Mouse (Mus musculus): ENCODE data around the gene Ipo9. TPM values are rescaled to one million over a fixed set of nuclear protein-coding genes. Genes with fewer than 3 reads are reported as not detected.
A peak's percentile ranks its signal among the peaks of the same experiment; 100 is the strongest.

Ipo9 gene
- polyA plus RNA-seq, 1 experiment = 58.3 TPM

- TF ChIP-seq POLR2A (IDR thresholded peaks at IDR 0.05; ENCODE audit: low read depth, low read length) (no peak), CTCF (conservative IDR thresholded peaks at IDR 0.05; ENCODE audit: insufficient read depth, insufficient read length, low read depth, low read length) (no peak)
- Histone ChIP-seq H3K4me3 (ENCODE audit: insufficient read depth, low read depth, low read length) (no peak overlapping the region), H3K27me3 (replicated peaks; ENCODE audit: control insufficient read depth, insufficient read depth, low read length) (no peaks in the 10 kb centered on the region; the same call in 1 of the 2 replicates), H3K27ac (ENCODE audit: insufficient read depth, low read depth, low read length) (no peak overlapping the region), H3K4me1 (ENCODE audit: control insufficient read depth, insufficient read depth, low read length) (no peaks in the 10 kb centered on the region), H3K36me3 (ENCODE audit: control insufficient read depth, insufficient read depth, low read length) (no peaks in the 10 kb centered on the region)
- peak; percentile 41 for DNase-seq
- WGBS = 48% methylated on average over 4 of the region's 4 CpGs
Measured at GRCm38 (mm10) chr1:135344026-135344425, 86.3 kb downstream of the Ipo9 start.

GRCm38 (mm10) chr1:135341947-135342346 is 88.4 kb downstream of the Ipo9 start:
- Histone ChIP-seq H3K4me3 (ENCODE audit: insufficient read depth, low read depth, low read length) (no peak overlapping the region), H3K27ac (ENCODE audit: insufficient read depth, low read depth, low read length) (no peak overlapping the region), H3K27me3 (replicated peaks; ENCODE audit: control insufficient read depth, insufficient read depth, low read length) (no peaks in the 10 kb centered on the region; the same call in 1 of the 2 replicates), H3K36me3 (ENCODE audit: control insufficient read depth, insufficient read depth, low read length) (no peaks in the 10 kb centered on the region), H3K4me1 (ENCODE audit: control insufficient read depth, insufficient read depth, low read length) (no peaks in the 10 kb centered on the region)
- TF ChIP-seq POLR2A (IDR thresholded peaks at IDR 0.05; ENCODE audit: low read depth, low read length) (no peak), CTCF (conservative IDR thresholded peaks at IDR 0.05; ENCODE audit: insufficient read depth, insufficient read length, low read depth, low read length) (no peak)
- 41% methylated on average over 8 of the region's 8 CpGs for WGBS
- peak; percentile 42 for DNase-seq

Other genes with a start within 250 kb of the Ipo9 start
- gene Elf3, start 171.9 kb downstream of the Ipo9 start, polyA plus RNA-seq (2012; rRNA removed) = 23.1 and 25.0 TPM in 2 replicates
- 28.7 and 29.1 TPM in 2 replicates for gene Rnpep, start 146.4 kb downstream of the Ipo9 start, polyA plus RNA-seq (2012; rRNA removed)
- gene Timm17a, start 116.7 kb downstream of the Ipo9 start, polyA plus RNA-seq (2012; rRNA removed) = 122 and 134 TPM in 2 replicates
- 2.6 and 3.8 TPM in 2 replicates for gene Lmod1, start 105.7 kb downstream of the Ipo9 start, polyA plus RNA-seq (2012; rRNA removed)
- gene Shisa4, start 55.3 kb downstream of the Ipo9 start, polyA plus RNA-seq (2012; rRNA removed) = 21.1 and 22.6 TPM in 2 replicates
- 6.0 and 7.1 TPM in 2 replicates for gene Nav1, start 176.8 kb upstream of the Ipo9 start, polyA plus RNA-seq (2012; rRNA removed)